Mouse (Mus musculus) spleen, postnatal 36 days (tissue): ENCODE data around the gene Mtf1.

Source experiments
- DNase-seq, 2 experiments: peaks; one replicate each; pipeline ENCODE4 v3.0.0; 2022; ENCODE audit warnings: low spot score in 2 of 2, mixed read lengths in 1 of 2

Mtf1 gene

GRCm38 (mm10) chr4:124856294-124856693, 54.4 kb downstream of the Mtf1 start:
- DNase-seq = no peak

- no peak for DNase-seq
Measured at GRCm38 (mm10) chr4:124858370-124858769, 56.5 kb downstream of the Mtf1 start.

- DNase-seq = no peak
Measured at GRCm38 (mm10) chr4:124860446-124860845, 58.5 kb downstream of the Mtf1 start.

- no peak for DNase-seq
Measured at GRCm38 (mm10) chr4:124861283-124862188, 59.6 kb downstream of the Mtf1 start, which contains the start of gene Maneal. TSS of gene Maneal (minus strand) at chr4:124862171.

GRCm38 (mm10) chr4:124872719-124873118, 70.8 kb downstream of the Mtf1 start:
- no peak for DNase-seq

- DNase-seq = no peak
Measured at GRCm38 (mm10) chr4:124880599-124880998, 78.7 kb downstream of the Mtf1 start, which contains the start of gene Epha10. TSS of gene Epha10 (plus strand) at chr4:124880899.

- no peak for DNase-seq
Measured at GRCm38 (mm10) chr4:124881341-124881908, 79.5 kb downstream of the Mtf1 start.

- DNase-seq = no peak
Measured at GRCm38 (mm10) chr4:124882151-124882729, 80.3 kb downstream of the Mtf1 start.

GRCm38 (mm10) chr4:124888702-124889101, 86.8 kb downstream of the Mtf1 start:
- no peak for DNase-seq

GRCm38 (mm10) chr4:124889935-124890334, 88.0 kb downstream of the Mtf1 start:
- DNase-seq = no peak

- DNase-seq = no peak
Measured at GRCm38 (mm10) chr4:124890831-124891230, 88.9 kb downstream of the Mtf1 start.

GRCm38 (mm10) chr4:124893769-124894168, 91.9 kb downstream of the Mtf1 start:
- DNase-seq = no peak

- DNase-seq = no peak
Measured at GRCm38 (mm10) chr4:124894508-124895428, 92.9 kb downstream of the Mtf1 start.

GRCm38 (mm10) chr4:124898428-124898827, 96.5 kb downstream of the Mtf1 start:
- no peak for DNase-seq
